Mouse (Mus musculus) layer of hippocampus, postnatal 36 days (tissue): ENCODE measurements at regions not wholly inside any gene's neighbourhood (a gene's known extent, or its start where the extent isn't known, plus 50 kb on each side); places are given as distances from the start of the nearest gene placed in this dataset.
"Not testable (repeated sequence)": the region's sequence is repeated elsewhere in the genome, so short reads cannot be mapped to it uniquely, and the experiment has no call there.

Experiments
- DNase-seq, 2 experiments: peaks; one replicate each; pipeline ENCODE4 v3.0.0; 2022

GRCm38 (mm10) chr13:60478301-60478700, 123.4 kb upstream of the Dapk1 start:
- no peak for DNase-seq

GRCm38 (mm10) chr13:60479043-60479861, 122.5 kb upstream of the Dapk1 start:
- DNase-seq, result peak; percentile 47 to 60

GRCm38 (mm10) chr13:60479862-60480730, 121.7 kb upstream of the Dapk1 start:
- no peak for DNase-seq

DNA sequence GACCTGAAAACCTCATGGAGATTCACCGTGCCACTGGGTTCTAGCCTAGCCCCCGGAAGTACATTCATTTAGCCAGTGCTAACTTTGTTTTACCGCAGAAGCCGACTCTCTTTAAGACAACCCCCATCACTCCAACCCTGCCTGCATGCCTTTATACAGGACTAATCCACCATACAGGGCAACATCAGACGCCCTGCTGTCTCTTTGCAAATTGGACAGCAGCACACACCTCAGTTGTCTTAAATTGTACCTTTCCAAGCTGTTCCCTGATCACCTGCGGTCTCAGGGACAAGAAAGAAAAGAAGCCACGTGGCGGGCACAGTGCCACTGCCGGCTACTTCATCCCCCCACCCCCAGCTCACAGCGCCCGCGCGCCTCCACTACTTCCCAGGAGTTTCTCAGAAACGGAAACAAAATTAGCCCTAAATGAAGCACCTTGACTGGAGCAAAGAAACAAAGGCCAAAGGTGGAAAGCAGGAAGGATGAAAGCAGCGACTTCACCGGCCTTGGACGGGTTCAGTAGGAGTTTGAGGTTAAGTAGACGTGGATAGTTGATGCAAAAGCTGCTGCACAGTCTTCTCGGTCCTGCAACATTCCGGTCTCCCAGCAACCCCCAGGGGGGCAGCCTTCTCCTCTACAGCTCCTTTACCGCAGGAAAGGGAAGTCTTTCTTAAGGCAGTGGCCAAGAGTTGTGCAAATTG, 120.9 kb upstream of the Dapk1 start:
- no peak for DNase-seq

GRCm38 (mm10) chr13:60481451-60481850, 120.3 kb upstream of the Dapk1 start:
- not testable (repeated sequence) for DNase-seq

- DNase-seq, result no peak
Measured at GRCm38 (mm10) chr13:60481946-60482345, 119.8 kb upstream of the Dapk1 start.

DNA sequence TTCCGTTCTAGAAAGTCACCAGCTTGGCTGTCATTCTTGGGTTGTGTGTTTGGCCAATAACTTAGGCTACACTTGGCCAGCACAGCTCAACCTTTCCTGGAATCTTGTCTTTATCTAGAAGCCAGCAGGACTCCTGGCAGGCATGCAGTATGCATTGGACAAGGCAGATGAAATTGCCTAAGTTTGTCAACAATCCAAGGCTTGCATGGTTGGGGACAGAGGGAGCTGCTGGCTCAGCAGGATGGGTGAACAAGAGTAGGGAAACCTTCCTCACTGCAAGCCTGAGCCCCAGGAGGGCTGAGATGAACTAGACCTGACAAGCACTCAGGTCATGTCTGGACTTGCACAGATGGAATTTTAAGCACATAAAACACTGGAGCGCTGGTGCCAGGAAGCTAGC, 115.6 kb upstream of the Dapk1 start:
- no peak for DNase-seq

DNA sequence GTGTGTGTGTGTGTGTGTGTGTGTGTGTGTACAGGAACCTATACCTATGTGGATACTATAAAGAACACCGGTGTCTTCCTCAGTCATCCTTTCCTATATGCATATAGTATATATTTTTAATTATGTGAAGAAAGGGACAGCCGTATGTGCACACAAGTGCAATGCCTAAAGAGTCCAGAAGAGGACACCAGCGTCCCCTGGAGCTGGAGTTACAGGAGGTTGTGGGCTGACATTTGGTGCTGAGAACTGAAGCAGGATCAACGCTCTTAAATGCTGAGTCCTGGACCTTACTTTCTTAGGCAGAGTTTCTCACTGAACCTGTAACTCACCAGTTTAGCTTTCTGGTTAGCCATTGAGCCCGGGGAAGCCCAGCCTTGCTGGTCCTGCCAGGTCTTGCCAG, 114.9 kb upstream of the Dapk1 start:
- no peak for DNase-seq

DNA sequence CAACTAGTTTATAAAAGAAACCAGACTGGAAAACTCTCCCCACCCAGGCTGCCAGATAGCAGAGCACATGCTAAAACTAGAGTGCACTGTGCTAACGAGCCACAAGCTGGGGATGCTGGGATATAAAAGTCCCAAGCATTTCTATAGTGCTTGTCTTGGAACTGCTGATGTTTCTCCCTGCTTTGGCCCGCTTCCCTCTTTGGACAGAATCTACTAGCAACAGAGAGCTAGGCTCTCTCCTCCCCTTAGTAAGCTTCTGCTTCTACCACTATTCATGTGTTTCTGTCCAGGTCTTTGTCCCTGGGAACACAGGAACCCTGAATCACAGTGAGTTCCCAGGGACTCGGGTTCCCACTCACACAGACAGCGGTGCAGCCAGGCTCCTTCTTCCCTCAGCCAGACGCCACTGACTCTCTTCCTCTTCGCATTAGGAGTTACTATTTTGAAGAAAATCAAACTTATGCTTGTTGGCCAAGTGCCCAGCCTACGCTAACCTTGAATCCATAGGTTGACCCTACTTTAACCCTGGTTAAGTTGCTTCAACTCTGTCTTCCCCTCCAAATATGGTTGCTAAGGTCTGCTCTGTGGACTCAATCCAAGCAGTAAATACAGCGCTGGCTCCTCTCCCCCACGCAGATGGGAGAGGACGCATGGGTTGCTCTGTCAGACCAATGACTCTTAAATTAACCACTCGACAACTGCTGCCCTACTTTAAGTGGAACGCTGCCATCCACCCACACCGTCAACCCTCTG, 113.4 kb upstream of the Dapk1 start:
- DNase-seq, result peak in 1 of 2 experiments; percentile 27

GRCm38 (mm10) chr13:60488884-60489265, 112.9 kb upstream of the Dapk1 start:
- no peak for DNase-seq

- no peak for DNase-seq
Measured at GRCm38 (mm10) chr13:60491948-60492464, 109.7 kb upstream of the Dapk1 start.

GRCm38 (mm10) chr13:60493836-60494235, 107.9 kb upstream of the Dapk1 start:
- no peak for DNase-seq

- no peak for DNase-seq
Measured at GRCm38 (mm10) chr13:60497714-60498400, 103.9 kb upstream of the Dapk1 start.

- no peak for DNase-seq
Measured at GRCm38 (mm10) chr13:60504196-60504595, 97.6 kb upstream of the Dapk1 start.

- no peak for DNase-seq
Measured at GRCm38 (mm10) chr13:60507611-60508010, 94.1 kb upstream of the Dapk1 start.

- DNase-seq, result no peak
Measured at GRCm38 (mm10) chr13:60508054-60508453, 93.7 kb upstream of the Dapk1 start.

GRCm38 (mm10) chr13:60508856-60509255, 92.9 kb upstream of the Dapk1 start:
- DNase-seq, result no peak

GRCm38 (mm10) chr13:60511101-60511500, 90.6 kb upstream of the Dapk1 start:
- no peak for DNase-seq

DNA sequence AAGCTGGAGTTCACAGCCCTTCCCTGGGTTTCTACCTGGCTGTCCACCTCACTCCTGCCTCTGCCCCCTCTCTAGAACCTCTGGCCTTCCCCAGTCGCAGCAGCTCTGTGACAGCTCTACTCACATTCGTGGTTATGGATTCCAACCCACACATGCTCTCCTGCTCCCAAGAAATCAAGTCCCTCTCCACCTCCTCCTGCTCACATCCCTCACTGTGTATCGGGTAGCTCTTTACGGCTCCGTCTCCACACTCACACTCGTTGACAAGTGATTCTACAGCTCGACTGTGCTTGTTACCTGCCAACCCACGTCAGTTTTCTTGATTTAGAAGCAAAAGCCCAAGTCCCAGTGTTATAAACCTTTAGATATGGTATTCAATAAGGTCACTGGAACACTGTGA, 90.1 kb upstream of the Dapk1 start:
- no peak for DNase-seq

DNA sequence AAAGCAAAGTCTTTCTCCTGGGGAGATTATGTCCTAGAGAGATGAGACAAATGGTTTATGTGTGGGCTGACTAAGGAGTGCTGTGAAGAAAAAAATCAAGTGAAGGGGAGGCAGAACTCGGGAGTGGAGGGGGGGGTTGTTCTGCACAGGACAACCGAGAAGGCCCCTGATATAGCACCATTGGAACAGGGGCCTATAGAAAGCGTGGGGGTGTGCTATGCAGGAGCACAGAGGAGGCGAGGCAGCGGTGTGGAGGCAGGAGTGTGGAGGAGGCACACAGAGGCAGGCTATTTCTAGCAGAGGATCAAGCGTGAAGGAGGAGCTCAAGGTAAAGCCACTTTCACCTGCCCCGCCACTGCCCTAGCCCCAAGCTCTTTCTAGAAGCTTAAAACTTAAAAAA, 88.0 kb upstream of the Dapk1 start:
- DNase-seq, result no peak

DNA sequence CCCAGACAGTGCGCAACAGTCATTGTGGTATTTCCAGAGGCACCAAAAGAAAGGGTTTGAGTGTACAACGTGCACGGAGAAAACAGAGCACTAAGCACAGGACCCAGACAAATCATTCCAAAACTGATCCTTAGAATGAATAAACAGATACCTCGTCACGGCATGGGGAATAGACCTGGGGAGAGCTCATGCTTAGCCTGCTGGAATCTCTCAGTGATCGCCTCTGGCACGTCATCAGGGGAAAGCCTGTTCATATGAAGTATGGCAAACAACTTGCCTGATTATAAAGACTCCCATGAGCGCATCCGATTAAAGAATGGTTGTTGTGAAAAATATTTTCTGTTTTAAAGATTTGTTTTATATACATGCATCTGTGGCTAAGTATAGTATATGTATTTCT, 86.9 kb upstream of the Dapk1 start:
- DNase-seq, result no peak
